ENCODE assay signal across 14 mouse cellular contexts in the genomic region with DNA sequence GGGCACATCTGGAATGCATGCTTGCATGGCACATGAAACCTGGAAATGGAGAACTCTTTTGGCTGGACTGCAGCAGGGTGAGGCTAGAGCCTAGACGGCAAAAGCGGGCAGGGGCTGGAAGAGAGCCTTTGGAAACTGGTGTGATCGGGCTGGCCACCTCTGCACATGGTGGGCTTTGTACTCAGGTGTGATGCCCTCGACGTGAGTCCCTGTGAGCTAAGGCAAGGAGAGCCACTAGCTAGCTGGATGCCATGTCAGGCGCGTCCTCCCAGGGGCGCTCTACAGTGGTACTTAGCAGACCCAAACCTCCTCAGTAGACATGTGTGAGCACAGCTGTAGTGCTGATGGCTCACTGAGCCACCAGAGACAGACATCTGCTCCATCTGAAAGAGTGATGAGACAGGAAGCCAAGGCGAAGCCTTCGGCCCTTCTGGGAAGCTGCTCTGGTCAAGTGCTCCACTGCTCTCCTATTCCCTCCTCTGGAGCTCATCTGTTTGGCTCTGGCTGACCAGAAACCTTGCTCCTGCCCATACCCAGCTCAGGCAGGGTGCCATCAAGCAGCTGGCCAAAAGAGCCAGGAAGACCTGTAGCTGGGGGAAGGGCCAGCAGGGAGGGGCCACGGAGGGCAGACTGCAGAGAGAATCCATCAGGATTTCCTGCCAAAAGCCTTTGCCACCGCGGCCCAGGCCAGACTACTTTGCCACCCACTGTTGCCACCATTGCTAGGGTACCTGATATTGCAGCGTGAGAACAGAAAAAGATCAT. TPM values are rescaled to one million over a fixed set of nuclear protein-coding genes. Genes with fewer than 3 reads are reported as not detected.
DNase-seq lines count a peak whose midpoint lies in the region; ATAC-seq and TF ChIP-seq lines count a peak whose summit lies in the region.
"Had no signal": no experiment of that assay in that cellular context is flagged by ENCODE, and none has a peak within 500 bp of the region (broad histone marks: within the 10 kb centered on the region; RNA-seq: fewer than 3 reads in every experiment).

No protein-coding gene starts in this region.

- no peak for ATAC-seq in liver, embryonic 11.5 days (replicated peaks; ENCODE audit: low FRiP score)
- ATAC-seq: forebrain, embryonic 13.5 days had no signal

- peaks cover 55% of the 10 kb centered on the region for H3K4me1 ChIP-seq in embryonic facial prominence, embryonic 10.5 days
- peaks cover 29% of the 10 kb centered on the region for H3K4me1 ChIP-seq in liver, embryonic 11.5 days (replicated peaks; ENCODE audit: control insufficient read depth, insufficient read depth, low read length)
- H3K4me1 ChIP-seq: forebrain, embryonic 13.5 days had no signal

- no peaks in the 10 kb centered on the region for H3K27me3 ChIP-seq in embryonic facial prominence, embryonic 10.5 days (replicated peaks; ENCODE audit: low read depth, poor library complexity, severe bottlenecking)
- no peaks in the 10 kb centered on the region for H3K27me3 ChIP-seq in liver, embryonic 11.5 days (replicated peaks; ENCODE audit: control insufficient read depth, insufficient read depth, low read length)
- H3K27me3 ChIP-seq: forebrain, embryonic 13.5 days; hindbrain, embryonic 15.5 days had no signal

- WGBS in embryonic facial prominence, embryonic 10.5 days, result 88% methylated on average over 14 of the region's 14 CpGs
- 80% methylated on average over 14 of the region's 14 CpGs for WGBS in liver, embryonic 11.5 days

- no peak overlapping the region for H3K9ac ChIP-seq in liver, embryonic 11.5 days (ENCODE audit: low read depth, low read length)
- H3K9ac ChIP-seq: forebrain, embryonic 13.5 days; hindbrain, embryonic 15.5 days had no signal

- TF ChIP-seq CTCF in left cerebral cortex, adult 2 months (IDR thresholded peaks at IDR 0.05), result no peak

- intact Hi-C loops in left cerebral cortex, postnatal 4 days (cut with DNase I), result no loop called here
- intact Hi-C loops in left cerebral cortex, adult 2 months (cut with DNase I), result no loop called here

- peak; percentile 73 to 83 for DNase-seq in cerebellum, postnatal 10 days
- DNase-seq in cerebellum, adult 18-20 months, result no peak
- DNase-seq in left cerebral cortex, postnatal 4 days, result peak; percentile 75
- no peak for DNase-seq in left cerebral cortex, adult 2 months (ENCODE audit: extremely low spot score in 1 of 2, low spot score in 2 of 2)
- DNase-seq in embryonic facial prominence, embryonic 10.5 days (ENCODE audit: low spot score), result no peak
- DNase-seq in liver, embryonic 11.5 days (ENCODE audit: low spot score), result no peak
- DNase-seq in frontal cortex, postnatal 36 days (ENCODE audit: low spot score in 2 of 2), result no peak
- no peak for DNase-seq in kidney, postnatal 4 days
- DNase-seq: right cerebral cortex, adult 18-20 months had no signal

- 0 out of 2 replicates have a peak, but pooled peaks cover 3% of the 10 kb centered on the region for H3K36me3 ChIP-seq in embryonic facial prominence, embryonic 10.5 days (replicated peaks)
- no peaks in the 10 kb centered on the region for H3K36me3 ChIP-seq in liver, embryonic 11.5 days (ENCODE audit: control insufficient read depth, insufficient read depth, low read length)
- H3K36me3 ChIP-seq: hindbrain, embryonic 15.5 days had no signal

- no peaks in the 10 kb centered on the region for H3K9me3 ChIP-seq in embryonic facial prominence, embryonic 10.5 days
- H3K9me3 ChIP-seq in liver, embryonic 11.5 days (ENCODE audit: control insufficient read depth, low read length), result no peaks in the 10 kb centered on the region
- H3K9me3 ChIP-seq: forebrain, embryonic 13.5 days; hindbrain, embryonic 15.5 days had no signal

- H3K4me3 ChIP-seq in left cerebral cortex, adult 2 months, result no peak overlapping the region
- no peak overlapping the region for H3K4me3 ChIP-seq in embryonic facial prominence, embryonic 10.5 days
- H3K4me3 ChIP-seq in liver, embryonic 11.5 days (ENCODE audit: low read depth, low read length), result no peak overlapping the region
- H3K4me3 ChIP-seq: forebrain, embryonic 13.5 days; hindbrain, embryonic 15.5 days had no signal

- peak overlapping the region; percentile 22; the same call in 1 of the 2 replicates for H3K4me2 ChIP-seq in liver, embryonic 11.5 days
- H3K4me2 ChIP-seq: forebrain, embryonic 13.5 days; hindbrain, embryonic 15.5 days had no signal

- no peak overlapping the region for H3K27ac ChIP-seq in left cerebral cortex, adult 2 months
- H3K27ac ChIP-seq in embryonic facial prominence, embryonic 10.5 days (replicated peaks), result peak overlapping the region; percentile 51
- no peak overlapping the region for H3K27ac ChIP-seq in liver, embryonic 11.5 days (ENCODE audit: low read depth, low read length)
- H3K27ac ChIP-seq: forebrain, embryonic 13.5 days had no signal

RNA-seq across cellular contexts. Expression of a gene that starts 2.2 kb away (rescaled TPM):
- not detected for total RNA-seq in left cerebral cortex, postnatal 4 days (2021)
- total RNA-seq in left cerebral cortex, adult 2 months (2021), result under 1 TPM; 0.29 to 0.63 TPM
- polyA plus RNA-seq in embryonic facial prominence, embryonic 10.5 days (2016; fragmentation: Nextera tagmentation; extraction: Ambion mirVana), result 0.16 and 0.26 TPM in 2 replicates
- 1.5 and 1.6 TPM in 2 replicates for polyA plus RNA-seq in liver, embryonic 11.5 days (2014; fragmentation: Nextera tagmentation; extraction: Ambion mirVana)

RNA-seq across cellular contexts. Expression of a gene that starts 15.6 kb away (rescaled TPM):
- 1 to 10 TPM; 3.0 to 3.2 TPM for total RNA-seq in left cerebral cortex, postnatal 4 days (2021)
- 1 to 10 TPM; 2.5 to 2.8 TPM for total RNA-seq in left cerebral cortex, adult 2 months (2021)
- polyA plus RNA-seq in embryonic facial prominence, embryonic 10.5 days (2016; fragmentation: Nextera tagmentation; extraction: Ambion mirVana), result 0.33 and 0.46 TPM in 2 replicates
- 0.38 and 0.58 TPM in 2 replicates for polyA plus RNA-seq in liver, embryonic 11.5 days (2014; fragmentation: Nextera tagmentation; extraction: Ambion mirVana)

RNA-seq across cellular contexts. Expression of a gene that starts 29.8 kb away (rescaled TPM):
- 1 to 10 TPM; 2.2 to 2.5 TPM for total RNA-seq in left cerebral cortex, postnatal 4 days (2021)
- 10 to 100 TPM; 12.5 to 13.9 TPM for total RNA-seq in left cerebral cortex, adult 2 months (2021)
- polyA plus RNA-seq in embryonic facial prominence, embryonic 10.5 days (2016; fragmentation: Nextera tagmentation; extraction: Ambion mirVana), result 1.7 and 2.5 TPM in 2 replicates
- 13.4 and 15.1 TPM in 2 replicates for polyA plus RNA-seq in liver, embryonic 11.5 days (2014; fragmentation: Nextera tagmentation; extraction: Ambion mirVana)

RNA-seq across cellular contexts. Expression of a gene that starts 53.0 kb away (rescaled TPM):
- total RNA-seq in left cerebral cortex, postnatal 4 days (2021), result 10 to 100 TPM; 18.0 to 19.2 TPM
- total RNA-seq in left cerebral cortex, adult 2 months (2021), result 10 to 100 TPM; 16.3 to 17.9 TPM
- polyA plus RNA-seq in embryonic facial prominence, embryonic 10.5 days (2016; fragmentation: Nextera tagmentation; extraction: Ambion mirVana), result 58.2 and 58.5 TPM in 2 replicates
- polyA plus RNA-seq in liver, embryonic 11.5 days (2014; fragmentation: Nextera tagmentation; extraction: Ambion mirVana), result 49.4 and 52.0 TPM in 2 replicates

RNA-seq across cellular contexts. Expression of a gene that starts 54.9 kb away (rescaled TPM):
- total RNA-seq in left cerebral cortex, postnatal 4 days (2021), result not detected
- not detected for total RNA-seq in left cerebral cortex, adult 2 months (2021)
- not detected in 2 replicates for polyA plus RNA-seq in embryonic facial prominence, embryonic 10.5 days (2016; fragmentation: Nextera tagmentation; extraction: Ambion mirVana)
- polyA plus RNA-seq in liver, embryonic 11.5 days (2014; fragmentation: Nextera tagmentation; extraction: Ambion mirVana), result not detected in 2 replicates
- total RNA-seq: left cerebral cortex, adult 18-20 months; monocyte, adult 5-6 weeks had no signal
- polyA plus RNA-seq: forebrain, embryonic 13.5 days; hindbrain, embryonic 15.5 days; thymus, postnatal 0 days had no signal

Comparison
In these comparisons a context has a peak if more than half of its experiments do, and no peak if none do; other contexts are left out.
1. DNase-seq: peak in cerebellum, postnatal 10 days (2 of 2) and left cerebral cortex, postnatal 4 days (single experiment); none in cerebellum, adult 18-20 months (0 of 2), left cerebral cortex, adult 2 months (0 of 2), embryonic facial prominence, embryonic 10.5 days (single experiment), liver, embryonic 11.5 days (single experiment), frontal cortex, postnatal 36 days (0 of 2) and kidney, postnatal 4 days (0 of 2).